Mouse (Mus musculus): Measurements from ENCODE around the gene Rps3. TPM values are rescaled to one million over a fixed set of nuclear protein-coding genes. Genes with fewer than 3 reads are reported as not detected.

Rps3 gene
- polyA plus RNA-seq, 1 experiment from 2014 or later, result 449 TPM

GRCm38 (mm10) chr7:99476558-99477114 is 6.9 kb downstream of the Rps3 start:
- Histone ChIP-seq H3K9ac (no peak overlapping the region), H3K27me3 (no peaks in the 10 kb centered on the region), H3K9me3 (replicated peaks) (no peaks in the 10 kb centered on the region), H3K4me1 (replicated peaks) (peaks cover 79% of the 10 kb centered on the region), H3K4me2 (no peak overlapping the region), H3K36me3 (replicated peaks) (peaks cover 77% of the 10 kb centered on the region), H3K27ac (replicated peaks) (0 out of 2 replicates have a peak overlapping the region, but pooled peaks have one; percentile 43), H3K4me3 (replicated peaks) (no peak overlapping the region)
- 37% methylated on average over 3 of the region's 3 CpGs for WGBS (ENCODE audit: insufficient replicate concordance)
- ATAC-seq (ENCODE audit: insufficient read depth), result no peak

GRCm38 (mm10) chr7:99475562-99475911 is 8.0 kb downstream of the Rps3 start:
- Histone ChIP-seq H3K9me3 (replicated peaks) (no peaks in the 10 kb centered on the region), H3K27me3 (peaks cover 8% of the 10 kb centered on the region; the same call in 1 of the 2 replicates), H3K36me3 (replicated peaks) (peaks cover 66% of the 10 kb centered on the region), H3K27ac (replicated peaks) (peak overlapping the region; percentile 4), H3K4me2 (peak overlapping the region; percentile 32; the same call in 1 of the 2 replicates), H3K4me3 (replicated peaks) (no peak overlapping the region), H3K9ac (no peak overlapping the region), H3K4me1 (replicated peaks) (peaks cover 70% of the 10 kb centered on the region)
- 58% methylated on average over 2 of the region's 2 CpGs for WGBS (ENCODE audit: insufficient replicate concordance)
- no peak for ATAC-seq (ENCODE audit: insufficient read depth)

GRCm38 (mm10) chr7:99474836-99475561 is 8.5 kb downstream of the Rps3 start:
- Histone ChIP-seq H3K27ac (replicated peaks) (peak overlapping the region; percentile 64), H3K4me1 (replicated peaks) (peaks cover 68% of the 10 kb centered on the region), H3K9me3 (replicated peaks) (no peaks in the 10 kb centered on the region), H3K9ac (no peak overlapping the region), H3K36me3 (replicated peaks) (peaks cover 61% of the 10 kb centered on the region), H3K4me3 (replicated peaks) (no peak overlapping the region), H3K27me3 (peaks cover 13% of the 10 kb centered on the region), H3K4me2 (peak overlapping the region; percentile 32)
- WGBS (ENCODE audit: insufficient replicate concordance), result 40% methylated on average over 12 of the region's 12 CpGs
- ATAC-seq (ENCODE audit: insufficient read depth), result peak; percentile 75

- no peak overlapping the region for H3K4me3 ChIP-seq (replicated peaks)
- no peak overlapping the region for H3K9ac ChIP-seq
- ATAC-seq (ENCODE audit: insufficient read depth), result peak; percentile 33; the same call in 1 of the 2 replicates
- H3K4me1 ChIP-seq (replicated peaks), result peaks cover 67% of the 10 kb centered on the region
- H3K36me3 ChIP-seq (replicated peaks), result peaks cover 49% of the 10 kb centered on the region
- peak overlapping the region; percentile 64 for H3K27ac ChIP-seq (replicated peaks)
- 0 out of 2 replicates have a peak overlapping the region, but pooled peaks have one; percentile 32 for H3K4me2 ChIP-seq
- H3K9me3 ChIP-seq (replicated peaks), result no peaks in the 10 kb centered on the region
- peaks cover 25% of the 10 kb centered on the region for H3K27me3 ChIP-seq
- 70% methylated on average over 14 of the region's 14 CpGs for WGBS (ENCODE audit: insufficient replicate concordance)
These were observed 9.7 kb downstream of the Rps3 start for GRCm38 (mm10) chr7:99473638-99474407.

- Histone ChIP-seq H3K4me3 (replicated peaks) (no peak overlapping the region), H3K36me3 (replicated peaks) (peaks cover 27% of the 10 kb centered on the region), H3K27ac (replicated peaks) (no peak overlapping the region), H3K9me3 (replicated peaks) (no peaks in the 10 kb centered on the region), H3K27me3 (peaks cover 47% of the 10 kb centered on the region), H3K4me2 (no peak overlapping the region), H3K9ac (no peak overlapping the region), H3K4me1 (replicated peaks) (peaks cover 65% of the 10 kb centered on the region)
- ATAC-seq (ENCODE audit: insufficient read depth), result no peak
- WGBS (ENCODE audit: insufficient replicate concordance), result 68% methylated on average over 18 of the region's 18 CpGs
These were observed 12.0 kb downstream of the Rps3 start for GRCm38 (mm10) chr7:99471578-99471977.

- H3K9ac ChIP-seq, result no peak overlapping the region
- peaks cover 14% of the 10 kb centered on the region for H3K36me3 ChIP-seq (replicated peaks)
- H3K9me3 ChIP-seq (replicated peaks), result no peaks in the 10 kb centered on the region
- H3K4me3 ChIP-seq (replicated peaks), result no peak overlapping the region
- 54% methylated on average over 17 of the region's 17 CpGs for WGBS (ENCODE audit: insufficient replicate concordance)
- H3K27me3 ChIP-seq, result peaks cover 57% of the 10 kb centered on the region
- no peak for ATAC-seq (ENCODE audit: insufficient read depth)
- H3K4me2 ChIP-seq, result no peak overlapping the region
- peak overlapping the region; percentile 72; the same call in 1 of the 2 replicates for H3K27ac ChIP-seq (replicated peaks)
- H3K4me1 ChIP-seq (replicated peaks), result peaks cover 48% of the 10 kb centered on the region
These were observed 13.7 kb downstream of the Rps3 start for GRCm38 (mm10) chr7:99469680-99470405.

GRCm38 (mm10) chr7:99468283-99469132 is 15.0 kb downstream of the Rps3 start:
- H3K9me3 ChIP-seq (replicated peaks), result no peaks in the 10 kb centered on the region
- H3K4me1 ChIP-seq (replicated peaks), result peaks cover 35% of the 10 kb centered on the region
- peak overlapping the region; percentile 80 for H3K4me2 ChIP-seq
- peak overlapping the region; percentile 72 for H3K27ac ChIP-seq (replicated peaks)
- peaks cover 7% of the 10 kb centered on the region for H3K36me3 ChIP-seq (replicated peaks)
- peaks cover 57% of the 10 kb centered on the region for H3K27me3 ChIP-seq
- H3K9ac ChIP-seq, result peak overlapping the region; percentile 25; the same call in 1 of the 2 replicates
- H3K4me3 ChIP-seq (replicated peaks), result peak overlapping the region; percentile 57
- peak; percentile 60 for ATAC-seq (ENCODE audit: insufficient read depth)
- WGBS (ENCODE audit: insufficient replicate concordance), result 1% methylated on average over 136 of the region's 145 CpGs

GRCm38 (mm10) chr7:99467916-99468282 is 15.6 kb downstream of the Rps3 start:
- ATAC-seq (ENCODE audit: insufficient read depth), result peak; percentile 24; the same call in 1 of the 2 replicates

GRCm38 (mm10) chr7:99465811-99466210 is 17.7 kb downstream of the Rps3 start, which contains the start of gene Klhl35:
TSS of gene Klhl35 (plus strand) at chr7:99466004.
- Histone ChIP-seq H3K4me3 (replicated peaks) (no peak within 1 kb of the TSS), H3K9ac (no peak within 1 kb of the TSS), H3K4me2 (no peak within 1 kb of the TSS), H3K4me1 (replicated peaks) (peaks cover 31% of the 10 kb centered on the region), H3K27ac (replicated peaks) (no peak within 1 kb of the TSS), H3K27me3 (peaks cover 52% of the 10 kb centered on the region), H3K36me3 (replicated peaks) (no peaks in the 10 kb centered on the region), H3K9me3 (replicated peaks) (no peaks in the 10 kb centered on the region)
- no peak for ATAC-seq (ENCODE audit: insufficient read depth)
- WGBS (ENCODE audit: insufficient replicate concordance), result 48% methylated on average over 8 of the region's 8 CpGs

More at GRCm38 (mm10) chr7:99467916-99468282, 15.6 kb downstream of the Rps3 start:
- WGBS (ENCODE audit: insufficient replicate concordance), result 2% methylated on average over 9 of the region's 11 CpGs
- Histone ChIP-seq H3K27ac (replicated peaks) (peak overlapping the region; percentile 72), H3K27me3 (peaks cover 57% of the 10 kb centered on the region), H3K4me1 (replicated peaks) (peaks cover 35% of the 10 kb centered on the region), H3K9me3 (replicated peaks) (no peaks in the 10 kb centered on the region), H3K4me3 (replicated peaks) (peak overlapping the region; percentile 57), H3K36me3 (replicated peaks) (peaks cover 1% of the 10 kb centered on the region), H3K4me2 (peak overlapping the region; percentile 80), H3K9ac (0 out of 2 replicates have a peak overlapping the region, but pooled peaks have one; percentile 25)

- ATAC-seq (ENCODE audit: insufficient read depth), result no peak
- Histone ChIP-seq H3K27ac (replicated peaks) (no peak overlapping the region), H3K4me1 (replicated peaks) (peaks cover 10% of the 10 kb centered on the region), H3K4me3 (replicated peaks) (no peak overlapping the region), H3K9ac (no peak overlapping the region), H3K27me3 (peaks cover 25% of the 10 kb centered on the region), H3K4me2 (no peak overlapping the region), H3K9me3 (replicated peaks) (no peaks in the 10 kb centered on the region), H3K36me3 (replicated peaks) (no peaks in the 10 kb centered on the region)
- 60% methylated on average over 2 of the region's 2 CpGs for WGBS (ENCODE audit: insufficient replicate concordance)
These were observed 20.4 kb downstream of the Rps3 start for GRCm38 (mm10) chr7:99463120-99463519.
